In the genomic region with DNA sequence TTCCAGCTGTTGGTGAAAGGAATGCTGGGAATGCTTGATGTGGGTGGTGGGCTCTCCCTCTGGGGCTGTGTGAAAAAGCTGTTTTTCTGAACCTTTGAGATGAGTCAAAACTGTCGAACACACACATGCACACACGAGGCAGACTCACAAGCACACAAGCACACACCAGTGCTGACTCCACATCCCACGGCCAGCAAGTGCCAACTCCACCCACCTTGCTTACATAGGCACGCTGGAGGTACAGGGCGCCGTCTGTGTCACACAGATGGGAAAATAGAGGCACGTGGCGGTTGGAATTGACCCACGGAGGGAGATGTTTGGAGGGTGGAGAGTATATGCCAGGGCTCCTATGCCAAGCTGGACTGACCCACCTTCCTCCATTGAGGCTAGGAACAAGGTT, we compare ENCODE assay signal across 17 mouse cellular contexts. TPM values are rescaled to one million over a fixed set of nuclear protein-coding genes. Genes with fewer than 3 reads are reported as not detected.
DNase-seq lines count a peak whose midpoint lies in the region; ATAC-seq lines count a peak whose summit lies in the region.
"Had no signal": no experiment of that assay in that cellular context is flagged by ENCODE, and none has a peak within 500 bp of the region (broad histone marks: within the 10 kb centered on the region; RNA-seq: fewer than 3 reads in every experiment).

No protein-coding gene starts in this region.

- H3K4me1 ChIP-seq in forebrain, embryonic 10.5 days, result peaks cover 38% of the 10 kb centered on the region
- H3K4me1 ChIP-seq in forebrain, embryonic 16.5 days (replicated peaks; ENCODE audit: control insufficient read depth, insufficient read depth, low read length), result peaks cover 19% of the 10 kb centered on the region
- H3K4me1 ChIP-seq in neural tube, embryonic 12.5 days, result peaks cover 24% of the 10 kb centered on the region
- peaks cover 49% of the 10 kb centered on the region for H3K4me1 ChIP-seq in midbrain, embryonic 13.5 days (replicated peaks)
- no peaks in the 10 kb centered on the region for H3K4me1 ChIP-seq in intestine, embryonic 15.5 days (replicated peaks)
- H3K4me1 ChIP-seq: liver, embryonic 12.5 days had no signal

- peaks cover 62% of the 10 kb centered on the region for H3K27me3 ChIP-seq in forebrain, embryonic 10.5 days (ENCODE audit: poor library complexity, severe bottlenecking)
- H3K27me3 ChIP-seq in forebrain, embryonic 16.5 days (replicated peaks; ENCODE audit: control insufficient read depth, insufficient read depth, low read length), result peaks cover 14% of the 10 kb centered on the region
- H3K27me3 ChIP-seq in neural tube, embryonic 12.5 days (replicated peaks), result peaks cover 14% of the 10 kb centered on the region
- H3K27me3 ChIP-seq in midbrain, embryonic 13.5 days, result peaks cover 68% of the 10 kb centered on the region
- H3K27me3 ChIP-seq in intestine, embryonic 15.5 days (replicated peaks), result peaks cover 34% of the 10 kb centered on the region

- no peak for ATAC-seq in forebrain, embryonic 16.5 days
- no peak for ATAC-seq in neural tube, embryonic 12.5 days (ENCODE audit: low FRiP score, low read depth)
- peak; percentile 10; the same call in 1 of the 2 replicates for ATAC-seq in midbrain, embryonic 13.5 days
- ATAC-seq in intestine, embryonic 15.5 days, result no peak
- ATAC-seq: liver, embryonic 12.5 days had no signal

- H3K9me3 ChIP-seq in forebrain, embryonic 10.5 days, result no peaks in the 10 kb centered on the region
- H3K9me3 ChIP-seq in forebrain, embryonic 16.5 days (ENCODE audit: control insufficient read depth, low read length), result no peaks in the 10 kb centered on the region
- H3K9me3 ChIP-seq in neural tube, embryonic 12.5 days, result no peaks in the 10 kb centered on the region
- H3K9me3 ChIP-seq in midbrain, embryonic 13.5 days, result no peaks in the 10 kb centered on the region
- no peaks in the 10 kb centered on the region for H3K9me3 ChIP-seq in intestine, embryonic 15.5 days
- H3K9me3 ChIP-seq: liver, embryonic 12.5 days had no signal

- no peak overlapping the region for H3K4me2 ChIP-seq in forebrain, embryonic 16.5 days (ENCODE audit: low read length)
- peak overlapping the region; percentile 48 for H3K4me2 ChIP-seq in neural tube, embryonic 12.5 days (replicated peaks)
- peak overlapping the region; percentile 38 for H3K4me2 ChIP-seq in midbrain, embryonic 13.5 days (replicated peaks)
- no peak overlapping the region for H3K4me2 ChIP-seq in intestine, embryonic 15.5 days (replicated peaks)
- H3K4me2 ChIP-seq: liver, embryonic 12.5 days had no signal

- H3K9ac ChIP-seq in forebrain, embryonic 16.5 days (replicated peaks; ENCODE audit: low read depth, low read length), result no peak overlapping the region
- H3K9ac ChIP-seq in neural tube, embryonic 12.5 days, result no peak overlapping the region
- no peak overlapping the region for H3K9ac ChIP-seq in midbrain, embryonic 13.5 days (replicated peaks)
- H3K9ac ChIP-seq in intestine, embryonic 15.5 days, result no peak overlapping the region
- H3K9ac ChIP-seq: liver, embryonic 12.5 days had no signal

- no peak overlapping the region for H3K27ac ChIP-seq in forebrain, embryonic 10.5 days
- H3K27ac ChIP-seq in forebrain, embryonic 16.5 days (ENCODE audit: low read length), result no peak overlapping the region
- no peak overlapping the region for H3K27ac ChIP-seq in neural tube, embryonic 12.5 days
- H3K27ac ChIP-seq in midbrain, embryonic 13.5 days, result peak overlapping the region; percentile 83
- H3K27ac ChIP-seq in intestine, embryonic 15.5 days, result no peak overlapping the region
- H3K27ac ChIP-seq: gastrocnemius, adult 2 months; heart, adult 2 months; liver, embryonic 12.5 days had no signal

- no peaks in the 10 kb centered on the region for H3K36me3 ChIP-seq in forebrain, embryonic 10.5 days (replicated peaks)
- no peaks in the 10 kb centered on the region for H3K36me3 ChIP-seq in forebrain, embryonic 16.5 days (ENCODE audit: control insufficient read depth, insufficient read depth)
- H3K36me3 ChIP-seq in neural tube, embryonic 12.5 days, result no peaks in the 10 kb centered on the region
- no peaks in the 10 kb centered on the region for H3K36me3 ChIP-seq in midbrain, embryonic 13.5 days
- no peaks in the 10 kb centered on the region for H3K36me3 ChIP-seq in intestine, embryonic 15.5 days
- H3K36me3 ChIP-seq: liver, embryonic 12.5 days had no signal

- peak overlapping the region; percentile 29 for H3K4me3 ChIP-seq in forebrain, embryonic 10.5 days
- H3K4me3 ChIP-seq in forebrain, embryonic 16.5 days (replicated peaks; ENCODE audit: low read length), result no peak overlapping the region
- H3K4me3 ChIP-seq in neural tube, embryonic 12.5 days, result no peak overlapping the region
- H3K4me3 ChIP-seq in midbrain, embryonic 13.5 days (replicated peaks), result no peak overlapping the region
- no peak overlapping the region for H3K4me3 ChIP-seq in intestine, embryonic 15.5 days (replicated peaks)
- H3K4me3 ChIP-seq: gastrocnemius, adult 2 months; heart, adult 2 months; liver, embryonic 12.5 days had no signal

- DNase-seq in forebrain, embryonic 10.5 days (ENCODE audit: extremely low spot score, low spot score), result no peak
- DNase-seq in neural tube, embryonic 10.5 days (ENCODE audit: extremely low spot score, low spot score), result no peak
- no peak for DNase-seq in kidney, postnatal 25 days
- no peak for DNase-seq in embryo, embryonic 9.5 days (ENCODE audit: extremely low spot score)
- DNase-seq: adrenal gland, postnatal 25 days; cerebellum, adult 9-10 months; gastrocnemius, adult 2 months; heart, adult 2 months; left cerebral cortex, postnatal 4 days; thymus, adult 2 months had no signal

- WGBS in forebrain, embryonic 10.5 days, result 49% methylated on average over 9 of the region's 9 CpGs
- 34% methylated on average over 9 of the region's 9 CpGs for WGBS in forebrain, embryonic 16.5 days
- WGBS in neural tube, embryonic 12.5 days, result 42% methylated on average over 9 of the region's 9 CpGs
- WGBS in midbrain, embryonic 13.5 days, result 35% methylated on average over 9 of the region's 9 CpGs
- 34% methylated on average over 9 of the region's 9 CpGs for WGBS in intestine, embryonic 15.5 days

RNA-seq across cellular contexts. Expression of gene C1qa, which starts 13.2 kb away (rescaled TPM):
- polyA plus RNA-seq in forebrain, embryonic 10.5 days (2016; fragmentation: Nextera tagmentation; extraction: Ambion mirVana), result 4.5 TPM in 2 replicates
- 16.8 and 24.6 TPM in 2 replicates for polyA plus RNA-seq in forebrain, embryonic 16.5 days (2015; fragmentation: Nextera tagmentation; extraction: Ambion mirVana)
- 17.4 and 21.0 TPM in 2 replicates for polyA plus RNA-seq in neural tube, embryonic 12.5 days (2016; fragmentation: Nextera tagmentation; extraction: Ambion mirVana)
- 14.4 and 16.5 TPM in 2 replicates for polyA plus RNA-seq in midbrain, embryonic 13.5 days (2015; fragmentation: Nextera tagmentation; extraction: Ambion mirVana)
- 50.0 and 58.6 TPM in 2 replicates for polyA plus RNA-seq in intestine, embryonic 15.5 days (2015; fragmentation: Nextera tagmentation; extraction: Ambion mirVana)

RNA-seq across cellular contexts. Expression of gene C1qc, which starts 18.9 kb away (rescaled TPM):
- polyA plus RNA-seq in forebrain, embryonic 10.5 days (2016; fragmentation: Nextera tagmentation; extraction: Ambion mirVana), result 5.0 and 6.9 TPM in 2 replicates
- polyA plus RNA-seq in forebrain, embryonic 16.5 days (2015; fragmentation: Nextera tagmentation; extraction: Ambion mirVana), result 13.9 and 17.6 TPM in 2 replicates
- 19.6 and 21.3 TPM in 2 replicates for polyA plus RNA-seq in neural tube, embryonic 12.5 days (2016; fragmentation: Nextera tagmentation; extraction: Ambion mirVana)
- 13.6 and 16.2 TPM in 2 replicates for polyA plus RNA-seq in midbrain, embryonic 13.5 days (2015; fragmentation: Nextera tagmentation; extraction: Ambion mirVana)
- 33.3 and 36.3 TPM in 2 replicates for polyA plus RNA-seq in intestine, embryonic 15.5 days (2015; fragmentation: Nextera tagmentation; extraction: Ambion mirVana)

RNA-seq across cellular contexts. Expression of gene C1qb, which starts 25.8 kb away (rescaled TPM):
- 15.1 and 15.5 TPM in 2 replicates for polyA plus RNA-seq in forebrain, embryonic 10.5 days (2016; fragmentation: Nextera tagmentation; extraction: Ambion mirVana)
- polyA plus RNA-seq in forebrain, embryonic 16.5 days (2015; fragmentation: Nextera tagmentation; extraction: Ambion mirVana), result 24.1 and 32.0 TPM in 2 replicates
- 32.6 and 34.9 TPM in 2 replicates for polyA plus RNA-seq in neural tube, embryonic 12.5 days (2016; fragmentation: Nextera tagmentation; extraction: Ambion mirVana)
- polyA plus RNA-seq in midbrain, embryonic 13.5 days (2015; fragmentation: Nextera tagmentation; extraction: Ambion mirVana), result 25.0 and 30.4 TPM in 2 replicates
- polyA plus RNA-seq in intestine, embryonic 15.5 days (2015; fragmentation: Nextera tagmentation; extraction: Ambion mirVana), result 67.2 and 68.8 TPM in 2 replicates

RNA-seq across cellular contexts. Expression of gene Epha8, which starts 44.8 kb away (rescaled TPM):
- polyA plus RNA-seq in forebrain, embryonic 10.5 days (2016; fragmentation: Nextera tagmentation; extraction: Ambion mirVana), result 0.46 and 0.60 TPM in 2 replicates
- polyA plus RNA-seq in forebrain, embryonic 16.5 days (2015; fragmentation: Nextera tagmentation; extraction: Ambion mirVana), result 3.7 and 6.7 TPM in 2 replicates
- polyA plus RNA-seq in neural tube, embryonic 12.5 days (2016; fragmentation: Nextera tagmentation; extraction: Ambion mirVana), result 6.6 and 7.2 TPM in 2 replicates
- 11.4 and 16.0 TPM in 2 replicates for polyA plus RNA-seq in midbrain, embryonic 13.5 days (2015; fragmentation: Nextera tagmentation; extraction: Ambion mirVana)
- 0.80 and 0.84 TPM in 2 replicates for polyA plus RNA-seq in intestine, embryonic 15.5 days (2015; fragmentation: Nextera tagmentation; extraction: Ambion mirVana)
- polyA plus RNA-seq: heart, postnatal 0 days; lung, embryonic 16.5 days had no signal

Comparison
In these comparisons a context has a peak if more than half of its experiments do, and no peak if none do; other contexts are left out.
1. H3K4me2 ChIP-seq: peak in neural tube, embryonic 12.5 days (single experiment) and midbrain, embryonic 13.5 days (single experiment); none in forebrain, embryonic 16.5 days (single experiment) and intestine, embryonic 15.5 days (single experiment).